Mouse (Mus musculus) brain, embryonic 14.5 days (tissue): ENCODE data around the gene Slitrk5.

Source experiments
- CTCF ChIP-seq: fragments of 200-500 bp; IDR thresholded peaks from 2 replicates; pipeline ENCODE4 v1.5.1; 2012; ENCODE audit warnings: inconsistent platforms, mild to moderate bottlenecking, moderate library complexity, borderline replicate concordance; ENCODE audit not compliant: insufficient read depth, insufficient read length; ENCODE audit errors: extremely low read depth
- POLR2A ChIP-seq: fragments of 200-500 bp; IDR thresholded peaks from 2 replicates; pipeline ENCODE4 v1.6.1; 2012; ENCODE audit warnings: mild to moderate bottlenecking, inconsistent platforms, borderline replicate concordance; ENCODE audit not compliant: poor library complexity, insufficient read depth, insufficient read length, severe bottlenecking; ENCODE audit errors: extremely low read depth

DNA sequence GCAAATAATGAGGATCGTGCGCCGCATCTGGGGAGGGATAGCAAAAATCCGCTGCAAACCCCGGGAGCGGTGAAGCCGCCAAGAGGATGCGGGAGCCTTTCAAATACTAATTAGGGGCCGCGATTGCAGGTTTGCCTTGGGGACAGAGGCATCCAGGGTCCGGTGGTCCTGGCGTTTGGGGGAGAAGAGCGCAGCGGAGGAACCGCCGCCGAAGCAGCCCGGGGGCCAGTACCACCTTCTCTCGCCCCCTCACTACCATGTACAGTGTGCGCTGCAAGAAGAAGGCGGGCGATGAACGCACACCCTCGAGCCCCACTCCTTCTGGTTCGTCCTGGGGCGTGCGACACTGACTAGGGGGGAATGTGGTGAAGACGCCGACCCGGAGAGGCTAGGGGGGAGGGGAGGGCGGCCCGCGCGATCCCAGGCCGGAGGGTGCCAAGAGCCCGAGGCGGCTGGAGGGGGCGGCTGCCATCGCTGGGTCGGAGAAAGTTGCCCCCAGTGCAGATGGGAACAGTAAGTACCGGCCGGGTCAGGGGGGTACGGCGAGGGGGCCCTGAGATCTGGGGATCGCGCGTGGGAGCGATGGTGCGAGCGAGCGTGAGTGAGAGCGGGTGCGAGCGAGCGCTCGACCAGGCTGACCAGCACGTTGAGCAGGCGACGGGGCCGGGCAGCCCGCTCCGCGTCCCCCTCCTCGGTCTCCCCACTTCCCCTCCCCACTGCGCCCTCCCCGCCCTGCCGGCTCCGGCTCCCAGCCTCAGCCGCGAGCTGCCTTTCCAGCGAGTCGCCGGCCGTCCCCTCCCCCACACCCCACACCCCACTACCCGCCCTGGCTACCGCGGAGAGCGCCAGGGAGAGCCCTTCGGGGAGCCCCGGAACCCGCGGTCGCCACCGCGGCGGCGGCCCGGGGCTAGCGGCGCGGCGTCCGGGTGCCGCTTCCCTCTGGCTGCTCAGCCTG, 591 bp downstream of the Slitrk5 start:
- TF ChIP-seq CTCF (no peak), POLR2A (peak; percentile 32; the same call in 1 of the 2 replicates)
